7 mouse cellular contexts compared by ENCODE assay signal in genomic region chr9:109055271-109056030, GRCm38 (mm10). TPM values are rescaled to one million over a fixed set of nuclear protein-coding genes. Genes with fewer than 3 reads are reported as not detected.
DNase-seq lines count a peak whose midpoint lies in the region; ATAC-seq and TF ChIP-seq lines count a peak whose summit lies in the region.

No protein-coding gene starts in this region.

- peaks cover 12% of the 10 kb centered on the region for H3K4me1 ChIP-seq in liver, adult 2 months (ENCODE audit: control insufficient read depth, insufficient read depth, low read length)
- peaks cover 22% of the 10 kb centered on the region for H3K4me1 ChIP-seq in embryonic facial prominence, embryonic 12.5 days
- H3K4me1 ChIP-seq in hindbrain, embryonic 15.5 days (replicated peaks): peaks cover 28% of the 10 kb centered on the region
- peaks cover 13% of the 10 kb centered on the region for H3K4me1 ChIP-seq in midbrain, postnatal 0 days (ENCODE audit: insufficient read depth, low read length)

- no peaks in the 10 kb centered on the region for H3K36me3 ChIP-seq in liver, adult 2 months (ENCODE audit: control insufficient read depth, insufficient read depth, low read length)
- H3K36me3 ChIP-seq in embryonic facial prominence, embryonic 12.5 days: peaks cover 49% of the 10 kb centered on the region
- H3K36me3 ChIP-seq in hindbrain, embryonic 15.5 days: peaks cover 25% of the 10 kb centered on the region
- peaks cover 21% of the 10 kb centered on the region for H3K36me3 ChIP-seq in midbrain, postnatal 0 days (ENCODE audit: insufficient read depth, low read length)

- DNase-seq in liver, adult 2 months (ENCODE audit: extremely low read depth, low read depth, low spot score): no peak
- DNase-seq in liver: no peak
- no peak for DNase-seq in midbrain, postnatal 0 days (ENCODE audit: low spot score)
- DNase-seq in right cerebral cortex, adult 18-20 months: no peak
- no peak for DNase-seq in left cerebral cortex, postnatal 4 days

- no peaks in the 10 kb centered on the region for H3K9me3 ChIP-seq in embryonic facial prominence, embryonic 12.5 days
- H3K9me3 ChIP-seq in hindbrain, embryonic 15.5 days: no peaks in the 10 kb centered on the region
- H3K9me3 ChIP-seq in midbrain, postnatal 0 days (ENCODE audit: low read length): no peaks in the 10 kb centered on the region

- peaks cover 11% of the 10 kb centered on the region; the same call in 1 of the 2 replicates for H3K79me2 ChIP-seq in liver, adult 2 months (ENCODE audit: control insufficient read depth, insufficient read depth, low read length)

- no peaks in the 10 kb centered on the region for H3K27me3 ChIP-seq in liver, adult 2 months (ENCODE audit: control insufficient read depth, insufficient read depth, low read length)
- H3K27me3 ChIP-seq in embryonic facial prominence, embryonic 12.5 days: no peaks in the 10 kb centered on the region
- no peaks in the 10 kb centered on the region for H3K27me3 ChIP-seq in hindbrain, embryonic 15.5 days
- H3K27me3 ChIP-seq in midbrain, postnatal 0 days (ENCODE audit: insufficient read depth, low read length): no peaks in the 10 kb centered on the region

- peak overlapping the region; percentile 42 for H3K4me2 ChIP-seq in embryonic facial prominence, embryonic 12.5 days (replicated peaks)
- peak overlapping the region; percentile 56 for H3K4me2 ChIP-seq in hindbrain, embryonic 15.5 days
- H3K4me2 ChIP-seq in midbrain, postnatal 0 days (ENCODE audit: low read depth, low read length, poor library complexity, severe bottlenecking): peak overlapping the region; percentile 51

- peak overlapping the region; percentile 58 for H3K9ac ChIP-seq in liver, adult 2 months (ENCODE audit: low read depth, low read length)
- H3K9ac ChIP-seq in embryonic facial prominence, embryonic 12.5 days: no peak overlapping the region
- peak overlapping the region; percentile 49 for H3K9ac ChIP-seq in hindbrain, embryonic 15.5 days
- no peak overlapping the region; the same call in 1 of the 2 replicates for H3K9ac ChIP-seq in midbrain, postnatal 0 days (replicated peaks; ENCODE audit: low read length, poor library complexity, severe bottlenecking)

- TF ChIP-seq CTCF in liver, adult 2 months (IDR thresholded peaks at IDR 0.05; ENCODE audit: low read depth, low read length): no peak
- no peak for TF ChIP-seq CTCF in midbrain, postnatal 0 days (IDR thresholded peaks at IDR 0.05)

- no peak for ATAC-seq in embryonic facial prominence, embryonic 12.5 days (ENCODE audit: insufficient number of reproducible peaks, insufficient read depth, low FRiP score, low TSS enrichment)
- ATAC-seq in hindbrain, embryonic 15.5 days (ENCODE audit: low FRiP score, low read depth): no peak
- no peak for ATAC-seq in midbrain, postnatal 0 days (ENCODE audit: low FRiP score)

- peak overlapping the region; percentile 63 for H3K27ac ChIP-seq in liver, adult 2 months (replicated peaks; ENCODE audit: insufficient read depth, low read depth, low read length)
- peak overlapping the region; percentile 84 for H3K27ac ChIP-seq in embryonic facial prominence, embryonic 12.5 days
- H3K27ac ChIP-seq in hindbrain, embryonic 15.5 days (replicated peaks): peak overlapping the region; percentile 47
- peak overlapping the region; percentile 67 for H3K27ac ChIP-seq in midbrain, postnatal 0 days (ENCODE audit: low read depth, low read length)

- TF ChIP-seq POLR2A in liver, adult 2 months (IDR thresholded peaks at IDR 0.05; ENCODE audit: extremely low read depth, insufficient read depth, low read length): no peak

- peak overlapping the region; percentile 49 for H3K4me3 ChIP-seq in liver, adult 2 months (ENCODE audit: insufficient read depth, low read depth, low read length)
- peak overlapping the region; percentile 22 for H3K4me3 ChIP-seq in embryonic facial prominence, embryonic 12.5 days
- H3K4me3 ChIP-seq in hindbrain, embryonic 15.5 days: peak overlapping the region; percentile 33
- peak overlapping the region; percentile 32 for H3K4me3 ChIP-seq in midbrain, postnatal 0 days (ENCODE audit: low read depth, low read length)

- WGBS in liver, adult 2 months: 93% methylated on average over 12 of the region's 12 CpGs
- WGBS in embryonic facial prominence, embryonic 12.5 days: 90% methylated on average over 12 of the region's 12 CpGs
- whole genome bisulfite sequencing in hindbrain, embryonic 15.5 days: 92% methylated on average over 12 of the region's 12 CpGs
- 91% methylated on average over 12 of the region's 12 CpGs for WGBS in midbrain, postnatal 0 days

- intact Hi-C loops in left cerebral cortex, postnatal 4 days (cut with DNase I): loop anchor here (5.0 kb wide), 1 partner anchor 53 kb away; no protein-coding TSS in a partner anchor

RNA-seq across cellular contexts. Expression of gene Trex1, which starts 4.1 kb away (rescaled TPM):
- 7.7 and 8.4 TPM in 2 replicates for total RNA-seq in liver, adult 2 months (2014; rRNA removed)
- polyA plus RNA-seq in liver, adult 2 months (2012; rRNA removed): 30.7 and 41.1 TPM in 2 replicates
- 10.3 and 13.1 TPM in 2 replicates for polyA plus RNA-seq in embryonic facial prominence, embryonic 12.5 days (2016; fragmentation: Nextera tagmentation; extraction: Ambion mirVana)
- 13.6 and 14.5 TPM in 2 replicates for polyA plus RNA-seq in hindbrain, embryonic 15.5 days (2015; fragmentation: Nextera tagmentation; extraction: Ambion mirVana)
- 22.5 and 28.1 TPM in 2 replicates for total RNA-seq in midbrain, postnatal 0 days (2014; rRNA removed)
- 14.8 and 18.6 TPM in 2 replicates for polyA plus RNA-seq in midbrain, postnatal 0 days (2015; fragmentation: Nextera tagmentation; extraction: Ambion mirVana)
- total RNA-seq in left cerebral cortex, postnatal 4 days (2021): 10 to 100 TPM; 14.8 to 15.1 TPM

RNA-seq across cellular contexts. Expression of gene Shisa5, which starts 17.1 kb away (rescaled TPM):
- 20.8 and 23.8 TPM in 2 replicates for total RNA-seq in liver, adult 2 months (2014; rRNA removed)
- polyA plus RNA-seq in liver, adult 2 months (2012; rRNA removed): 144 and 205 TPM in 2 replicates
- polyA plus RNA-seq in embryonic facial prominence, embryonic 12.5 days (2016; fragmentation: Nextera tagmentation; extraction: Ambion mirVana): 58.6 and 60.4 TPM in 2 replicates
- polyA plus RNA-seq in hindbrain, embryonic 15.5 days (2015; fragmentation: Nextera tagmentation; extraction: Ambion mirVana): 71.6 and 76.3 TPM in 2 replicates
- total RNA-seq in midbrain, postnatal 0 days (2014; rRNA removed): 79.7 and 80.6 TPM in 2 replicates
- polyA plus RNA-seq in midbrain, postnatal 0 days (2015; fragmentation: Nextera tagmentation; extraction: Ambion mirVana): 75.0 and 89.3 TPM in 2 replicates
- 10 to 100 TPM; 48.3 to 54.7 TPM for total RNA-seq in left cerebral cortex, postnatal 4 days (2021)

RNA-seq across cellular contexts. Expression of gene Atrip, which starts 18.5 kb away (rescaled TPM):
- 5.1 and 5.4 TPM in 2 replicates for total RNA-seq in liver, adult 2 months (2014; rRNA removed)
- polyA plus RNA-seq in liver, adult 2 months (2012; rRNA removed): 9.2 and 10.3 TPM in 2 replicates
- polyA plus RNA-seq in embryonic facial prominence, embryonic 12.5 days (2016; fragmentation: Nextera tagmentation; extraction: Ambion mirVana): 31.5 and 34.9 TPM in 2 replicates
- polyA plus RNA-seq in hindbrain, embryonic 15.5 days (2015; fragmentation: Nextera tagmentation; extraction: Ambion mirVana): 30.5 and 30.9 TPM in 2 replicates
- 34.7 and 35.1 TPM in 2 replicates for total RNA-seq in midbrain, postnatal 0 days (2014; rRNA removed)
- polyA plus RNA-seq in midbrain, postnatal 0 days (2015; fragmentation: Nextera tagmentation; extraction: Ambion mirVana): 32.9 and 34.7 TPM in 2 replicates
- total RNA-seq in left cerebral cortex, postnatal 4 days (2021): 10 to 100 TPM; 33.4 to 37.4 TPM

RNA-seq across cellular contexts. Expression of gene Ccdc51, which starts 26.8 kb away (rescaled TPM):
- total RNA-seq in liver, adult 2 months (2014; rRNA removed): 7.5 and 8.6 TPM in 2 replicates
- 7.2 and 8.2 TPM in 2 replicates for polyA plus RNA-seq in liver, adult 2 months (2012; rRNA removed)
- polyA plus RNA-seq in embryonic facial prominence, embryonic 12.5 days (2016; fragmentation: Nextera tagmentation; extraction: Ambion mirVana): 13.9 and 15.0 TPM in 2 replicates
- polyA plus RNA-seq in hindbrain, embryonic 15.5 days (2015; fragmentation: Nextera tagmentation; extraction: Ambion mirVana): 12.3 and 13.1 TPM in 2 replicates
- total RNA-seq in midbrain, postnatal 0 days (2014; rRNA removed): 6.9 and 7.4 TPM in 2 replicates
- polyA plus RNA-seq in midbrain, postnatal 0 days (2015; fragmentation: Nextera tagmentation; extraction: Ambion mirVana): 4.8 and 7.1 TPM in 2 replicates
- total RNA-seq in left cerebral cortex, postnatal 4 days (2021): 1 to 10 TPM; 7.9 to 8.4 TPM

RNA-seq across cellular contexts. Expression of gene Tma7, which starts 26.9 kb away (rescaled TPM):
- 53.4 and 54.7 TPM in 2 replicates for total RNA-seq in liver, adult 2 months (2014; rRNA removed)
- 23.3 and 24.4 TPM in 2 replicates for polyA plus RNA-seq in liver, adult 2 months (2012; rRNA removed)
- 757 TPM in 2 replicates for polyA plus RNA-seq in embryonic facial prominence, embryonic 12.5 days (2016; fragmentation: Nextera tagmentation; extraction: Ambion mirVana)
- 653 and 743 TPM in 2 replicates for polyA plus RNA-seq in hindbrain, embryonic 15.5 days (2015; fragmentation: Nextera tagmentation; extraction: Ambion mirVana)
- total RNA-seq in midbrain, postnatal 0 days (2014; rRNA removed): 129 and 162 TPM in 2 replicates
- 766 and 825 TPM in 2 replicates for polyA plus RNA-seq in midbrain, postnatal 0 days (2015; fragmentation: Nextera tagmentation; extraction: Ambion mirVana)
- 100 to 1,000 TPM; 385 to 398 TPM for total RNA-seq in left cerebral cortex, postnatal 4 days (2021)

Comparison
In these comparisons a context has a peak if more than half of its experiments do, and no peak if none do; other contexts are left out.
1. H3K9ac ChIP-seq: peak in liver, adult 2 months (single experiment) and hindbrain, embryonic 15.5 days (single experiment); none in embryonic facial prominence, embryonic 12.5 days (single experiment) and midbrain, postnatal 0 days (single experiment).
2. Peak in every context shown above with its lines, with median percentiles within 50 percentile points of each other: H3K27ac ChIP-seq, H3K4me3 ChIP-seq and H3K4me2 ChIP-seq.